Mouse (Mus musculus) C3H10T1/2 (cell line): ENCODE measurements around the gene Fgfr1op. TPM values are rescaled to one million over a fixed set of nuclear protein-coding genes. Genes with fewer than 3 reads are reported as not detected.

Source experiments
- polyA plus RNA-seq, 2 experiments: library from polyadenylated mRNA; unstranded; fragments of >200 nt; fragmentation: generic; extraction: Trizol; gene quantifications; one replicate each; pipeline ENCODE4 v1.2.1; 2012; ENCODE audit warnings: missing spikeins in 2 of 2

Fgfr1op gene
- polyA plus RNA-seq, result 1 to 10 TPM in 1 of 2 experiments, under 1 TPM in 1; 0.64 to 4.9 TPM

GRCm38 (mm10) chr17:8164701-8165607 lies at the start of gene Fgfr1op:
Gene Fgfr1op, plus strand, starts transcription at chr17:8165501.

DNA sequence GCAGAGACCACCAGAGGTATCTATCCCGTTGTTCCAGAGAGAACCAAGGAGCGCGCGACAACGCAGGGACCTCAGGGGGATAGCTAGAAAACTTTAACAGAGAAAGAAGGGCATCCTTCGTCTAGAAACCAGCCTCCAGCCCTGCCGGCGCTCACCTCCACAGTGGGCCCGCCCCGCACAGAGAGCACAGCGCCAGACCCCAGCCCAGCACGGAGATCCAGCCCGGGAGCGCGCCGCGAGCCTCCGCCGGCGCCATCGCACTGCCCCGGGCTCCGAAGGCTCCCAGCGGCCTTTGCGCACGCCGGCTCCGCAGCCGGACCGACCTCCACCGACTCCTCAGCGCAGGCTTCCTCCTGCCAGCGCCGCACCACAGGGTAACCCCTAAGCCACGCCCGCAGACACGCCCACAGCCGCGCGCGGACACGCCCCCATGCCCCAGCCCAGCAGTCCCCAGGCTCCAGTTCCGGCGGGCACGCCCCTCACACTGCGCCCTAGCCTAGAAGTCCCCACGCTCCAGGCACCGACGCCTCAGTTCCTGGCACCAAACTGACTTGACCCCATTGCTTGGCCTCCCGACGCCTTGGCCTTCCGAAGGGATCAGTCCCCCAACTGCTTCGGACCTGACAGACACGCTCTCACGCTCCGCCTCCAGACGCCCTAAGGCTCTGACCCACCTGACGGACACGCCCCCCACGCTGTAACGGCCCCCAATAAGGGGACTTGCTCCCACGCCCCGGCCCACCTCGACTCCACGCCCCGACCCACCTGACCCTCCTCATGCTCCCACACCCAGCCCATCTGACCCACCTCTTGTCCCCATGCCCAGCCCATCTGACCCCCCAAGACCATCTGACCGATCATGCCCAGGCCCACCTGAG lies 17.6 kb upstream of the Fgfr1op start, which contains the start of the genes Gm49673 and Rnaset2a:
TSS of gene Gm49673 (minus strand) at position 350 of the 878 bp plus-strand sequence.
TSS of gene Rnaset2a (minus strand) at position 659 of the 878 bp plus-strand sequence.

DNA sequence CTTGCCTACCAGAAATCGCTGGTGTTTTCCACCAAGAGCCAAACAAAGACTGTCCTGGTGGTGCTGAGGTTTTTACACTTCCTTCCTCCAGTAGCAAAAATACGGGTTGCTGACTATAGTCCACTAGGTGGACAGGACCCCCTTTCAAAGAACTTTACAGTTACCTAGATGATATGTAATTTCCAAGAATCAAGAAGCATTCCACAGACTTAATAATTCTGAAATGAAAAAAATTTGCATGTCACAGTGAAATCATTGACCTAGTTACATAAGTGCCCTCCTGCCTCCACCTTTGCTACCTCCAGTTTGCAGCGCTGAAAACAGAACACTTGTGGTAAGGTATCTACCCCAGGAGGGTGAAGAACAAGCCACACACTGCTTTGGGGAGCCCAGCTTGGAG lies 70.4 kb downstream of the Fgfr1op start, which contains the start of gene Ccr6:
TSS of gene Ccr6 (plus strand) at position 301 of the 400 bp plus-strand sequence.

Other genes with a start within 250 kb of the Fgfr1op start
- gene Tagap, start 239.5 kb upstream of the Fgfr1op start, polyA plus RNA-seq, result 1 to 10 TPM in 1 of 2 experiments, under 1 TPM in 1; 0.05 to 1.0 TPM
- gene Rsph3a, start 219.9 kb upstream of the Fgfr1op start, polyA plus RNA-seq, result 100 to 1,000 TPM in 1 of 2 experiments, 10 to 100 TPM in 1; 25.1 to 103 TPM
- not detected for gene Gm49673, start 17.7 kb upstream of the Fgfr1op start, polyA plus RNA-seq
- gene Rnaset2a, start 17.4 kb upstream of the Fgfr1op start, polyA plus RNA-seq, result 10 to 100 TPM; 19.6 to 66.9 TPM
- gene Ccr6, start 70.5 kb downstream of the Fgfr1op start, polyA plus RNA-seq, result not detected
- gene Mpc1, start 117.4 kb downstream of the Fgfr1op start, polyA plus RNA-seq, result 10 to 100 TPM; 16.8 to 88.5 TPM
- 10 to 100 TPM; 11.6 to 40.1 TPM for gene Sft2d1, start 145.6 kb downstream of the Fgfr1op start, polyA plus RNA-seq
- under 1 TPM; 0.07 to 0.71 TPM for gene Prr18, start 172.0 kb downstream of the Fgfr1op start, polyA plus RNA-seq
- gene T2, start 190.5 kb downstream of the Fgfr1op start, polyA plus RNA-seq, result under 1 TPM; 0.09 TPM